In the genomic region with DNA sequence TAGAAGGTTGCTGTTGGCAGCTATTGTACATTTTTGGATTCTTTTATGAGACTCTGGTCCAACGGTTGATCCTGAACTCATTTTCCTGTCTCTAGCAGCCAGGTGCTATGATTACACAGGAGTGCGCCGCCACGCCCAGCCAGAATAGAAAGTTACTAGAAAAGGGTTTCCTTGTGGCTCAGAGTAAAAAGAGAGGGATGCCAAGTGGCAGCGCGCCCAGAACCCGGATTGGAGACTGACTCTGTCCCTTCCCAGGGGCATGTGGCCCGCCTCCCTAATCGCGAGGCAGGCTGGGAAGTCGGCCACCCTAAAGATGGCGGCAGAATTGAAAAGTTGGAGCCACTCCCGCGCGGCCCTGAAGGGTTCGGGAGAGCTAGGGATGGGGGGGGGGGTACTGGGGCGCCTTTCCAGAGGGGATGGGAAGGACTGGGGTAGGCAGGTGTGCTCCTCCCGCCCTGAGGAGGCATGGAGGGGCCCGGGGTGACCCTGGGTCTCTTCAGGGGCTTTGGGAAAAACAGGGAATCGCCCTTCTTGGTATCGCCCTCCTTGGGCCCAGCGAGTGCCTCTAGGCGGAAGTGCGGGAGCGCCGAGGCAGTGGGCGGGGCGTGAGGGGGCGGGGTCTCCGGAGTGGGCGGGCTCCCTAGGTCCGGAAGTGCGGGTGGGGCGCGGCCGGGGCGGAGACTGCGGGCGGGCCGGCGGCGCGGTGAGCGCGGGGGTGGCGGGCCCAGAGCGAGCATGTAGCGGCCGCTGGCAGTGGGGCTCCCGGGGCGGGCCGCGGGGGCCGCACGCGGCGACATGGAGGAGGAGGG, we compare ENCODE assay signal across 8 mouse cellular contexts. TPM values are rescaled to one million over a fixed set of nuclear protein-coding genes. Genes with fewer than 3 reads are reported as not detected.
DNase-seq lines count a peak whose midpoint lies in the region; ATAC-seq lines count a peak whose summit lies in the region.

A gene (plus strand): TSS at position 683 of the 809 bp plus-strand sequence.

- peak; percentile 99 for DNase-seq in adipocyte (ENCODE audit: low spot score)
- DNase-seq in embryo, embryonic 10 days (ENCODE audit: low spot score), result peak; percentile 94
- peak; percentile 99 for DNase-seq in gastrocnemius, postnatal 10 days
- peak; percentile 96 for DNase-seq in induced T-regulatory cell, adult 2 months (ENCODE audit: low read depth)
- peak; percentile 86 to 97 for DNase-seq in left cerebral cortex, adult 9 months (ENCODE audit: low spot score in 2 of 2)
- DNase-seq in right cerebral cortex, postnatal 14 days, result peak; percentile 98
- peak; percentile 94 to 98 for DNase-seq in urinary bladder, postnatal 36 days (ENCODE audit: low spot score in 2 of 2)

- peak; percentile 83 for ATAC-seq in megakaryocyte progenitor cell, adult 5-6 weeks (replicated peaks; ENCODE audit: poor library complexity)

RNA-seq across cellular contexts. Expression of the gene that starts here (rescaled TPM):
- 10 to 100 TPM; 25.9 to 28.1 TPM for total RNA-seq in gastrocnemius, postnatal 10 days (2021)
- total RNA-seq in megakaryocyte progenitor cell, adult 5-6 weeks (2015), result 18.3 and 22.7 TPM in 2 replicates
- total RNA-seq in megakaryocyte progenitor cell, adult 5-6 weeks (2017), result 43.6 TPM in 2 replicates

Comparison
In these comparisons a context has a peak if more than half of its experiments do, and no peak if none do; other contexts are left out.
1. Peak in every context shown above with its lines: DNase-seq and ATAC-seq.